Mouse (Mus musculus): Measurements from ENCODE around the gene Actr6. TPM values are rescaled to one million over a fixed set of nuclear protein-coding genes. Genes with fewer than 3 reads are reported as not detected.

The Actr6 gene
- polyA plus RNA-seq (2014; fragmentation: Nextera tagmentation; extraction: Ambion mirVana): 28.8 and 31.5 TPM in 2 replicates

GRCm38 (mm10) chr10:89732001-89732794, at the start of gene Actr6:
Actr6 (minus strand) TSS chr10:89732295.
- Histone ChIP-seq H3K9me3 (ENCODE audit: low read depth, low read length) (no peaks in the 10 kb centered on the region), H3K4me1 (ENCODE audit: insufficient read depth) (0 out of 2 replicates have a peak, but pooled peaks cover 7% of the 10 kb centered on the region), H3K4me2 (peak within 1 kb of the TSS; percentile 83), H3K9ac (peak within 1 kb of the TSS; percentile 58), H3K36me3 (ENCODE audit: insufficient read depth) (peaks cover 3% of the 10 kb centered on the region; the same call in 1 of the 2 replicates), H3K27me3 (ENCODE audit: insufficient read depth, low read length) (no peaks in the 10 kb centered on the region), H3K4me3 (ENCODE audit: low read depth, low read length) (peak within 1 kb of the TSS; percentile 66), H3K27ac (ENCODE audit: low read depth) (peak within 1 kb of the TSS; percentile 61; the same call in 1 of the 2 replicates)
- peak; percentile 100 for ATAC-seq (ENCODE audit: insufficient read depth)
- WGBS: under 1% methylated on average over 49 of the region's 49 CpGs
- TF ChIP-seq CTCF (IDR thresholded peaks at IDR 0.05; ENCODE audit: low read depth): no peak
- DNase-seq: peak; percentile 98

GRCm38 (mm10) chr10:89776029-89776428, 43.9 kb upstream of the Actr6 start:
- Histone ChIP-seq H3K27ac (ENCODE audit: low read depth) (no peak overlapping the region), H3K9ac (no peak overlapping the region), H3K4me3 (ENCODE audit: low read depth, low read length) (no peak overlapping the region), H3K9me3 (ENCODE audit: low read depth, low read length) (no peaks in the 10 kb centered on the region), H3K36me3 (ENCODE audit: insufficient read depth) (peaks cover 13% of the 10 kb centered on the region), H3K4me2 (no peak overlapping the region), H3K27me3 (ENCODE audit: insufficient read depth, low read length) (no peaks in the 10 kb centered on the region), H3K4me1 (ENCODE audit: insufficient read depth) (no peaks in the 10 kb centered on the region)
- ATAC-seq (ENCODE audit: insufficient read depth) (no peak), DNase-seq (no peak)
- WGBS: 90% methylated on average over 6 of the region's 6 CpGs
- no peak for TF ChIP-seq CTCF (IDR thresholded peaks at IDR 0.05; ENCODE audit: low read depth)

GRCm38 (mm10) chr10:89771894-89772293, 39.8 kb upstream of the Actr6 start:
- H3K36me3 ChIP-seq (ENCODE audit: insufficient read depth): 0 out of 2 replicates have a peak, but pooled peaks cover 4% of the 10 kb centered on the region
- no peak for TF ChIP-seq CTCF (IDR thresholded peaks at IDR 0.05; ENCODE audit: low read depth)
- no peak overlapping the region for H3K9ac ChIP-seq
- ATAC-seq (ENCODE audit: insufficient read depth) (no peak), DNase-seq (no peak)
- no peak overlapping the region for H3K4me2 ChIP-seq
- 0 out of 2 replicates have a peak, but pooled peaks cover 3% of the 10 kb centered on the region for H3K4me1 ChIP-seq (ENCODE audit: insufficient read depth)
- no peaks in the 10 kb centered on the region for H3K27me3 ChIP-seq (ENCODE audit: insufficient read depth, low read length)
- no peak overlapping the region for H3K4me3 ChIP-seq (ENCODE audit: low read depth, low read length)
- H3K27ac ChIP-seq (ENCODE audit: low read depth): no peak overlapping the region
- 41% methylated on average over 2 of the region's 2 CpGs for WGBS
- H3K9me3 ChIP-seq (ENCODE audit: low read depth, low read length): no peaks in the 10 kb centered on the region

- no peaks in the 10 kb centered on the region for H3K36me3 ChIP-seq (ENCODE audit: insufficient read depth)
- H3K9me3 ChIP-seq (ENCODE audit: low read depth, low read length): no peaks in the 10 kb centered on the region
- H3K4me3 ChIP-seq (ENCODE audit: low read depth, low read length): no peak overlapping the region
- no peaks in the 10 kb centered on the region for H3K27me3 ChIP-seq (ENCODE audit: insufficient read depth, low read length)
- no peak overlapping the region for H3K9ac ChIP-seq
- ATAC-seq (ENCODE audit: insufficient read depth) (no peak), DNase-seq (peak; percentile 45)
- TF ChIP-seq CTCF (IDR thresholded peaks at IDR 0.05; ENCODE audit: low read depth): no peak
- peaks cover 8% of the 10 kb centered on the region; the same call in 1 of the 2 replicates for H3K4me1 ChIP-seq (ENCODE audit: insufficient read depth)
- no peak overlapping the region; the same call in 1 of the 2 replicates for H3K4me2 ChIP-seq
- 59% methylated on average over 4 of the region's 4 CpGs for WGBS
- peak overlapping the region; percentile 63; the same call in 1 of the 2 replicates for H3K27ac ChIP-seq (ENCODE audit: low read depth)
These were observed 37.0 kb upstream of the Actr6 start for GRCm38 (mm10) chr10:89769096-89769495.

GRCm38 (mm10) chr10:89768352-89769020, 36.4 kb upstream of the Actr6 start:
- Histone ChIP-seq H3K4me2 (no peak overlapping the region), H3K9me3 (ENCODE audit: low read depth, low read length) (no peaks in the 10 kb centered on the region), H3K9ac (no peak overlapping the region), H3K27ac (ENCODE audit: low read depth) (peak overlapping the region; percentile 63), H3K27me3 (ENCODE audit: insufficient read depth, low read length) (no peaks in the 10 kb centered on the region), H3K4me1 (ENCODE audit: insufficient read depth) (peaks cover 8% of the 10 kb centered on the region; the same call in 1 of the 2 replicates), H3K36me3 (ENCODE audit: insufficient read depth) (no peaks in the 10 kb centered on the region), H3K4me3 (ENCODE audit: low read depth, low read length) (no peak overlapping the region)
- no peak for TF ChIP-seq CTCF (IDR thresholded peaks at IDR 0.05; ENCODE audit: low read depth)
- DNase-seq: peak; percentile 10
- peak; percentile 25; the same call in 1 of the 2 replicates for ATAC-seq (ENCODE audit: insufficient read depth)
- 61% methylated on average over 7 of the region's 7 CpGs for WGBS

- no peak overlapping the region for H3K9ac ChIP-seq
- no peak overlapping the region for H3K4me3 ChIP-seq (ENCODE audit: low read depth, low read length)
- WGBS: 63% methylated on average over 11 of the region's 11 CpGs
- TF ChIP-seq CTCF (IDR thresholded peaks at IDR 0.05; ENCODE audit: low read depth): no peak
- DNase-seq (peak; percentile 16), ATAC-seq (ENCODE audit: insufficient read depth) (no peak)
- H3K27me3 ChIP-seq (ENCODE audit: insufficient read depth, low read length): no peaks in the 10 kb centered on the region
- no peaks in the 10 kb centered on the region for H3K9me3 ChIP-seq (ENCODE audit: low read depth, low read length)
- no peak overlapping the region for H3K4me2 ChIP-seq
- peaks cover 8% of the 10 kb centered on the region; the same call in 1 of the 2 replicates for H3K4me1 ChIP-seq (ENCODE audit: insufficient read depth)
- H3K36me3 ChIP-seq (ENCODE audit: insufficient read depth): no peaks in the 10 kb centered on the region
- no peak overlapping the region for H3K27ac ChIP-seq (ENCODE audit: low read depth)
These were observed 34.0 kb upstream of the Actr6 start for GRCm38 (mm10) chr10:89765790-89766714.
